Mouse (Mus musculus): Measurements from ENCODE around the gene Ace3. TPM values are rescaled to one million over a fixed set of nuclear protein-coding genes. Genes with fewer than 3 reads are reported as not detected.

Ace3 gene
- polyA plus RNA-seq, 1 experiment from 2014 or later, result not detected

DNA sequence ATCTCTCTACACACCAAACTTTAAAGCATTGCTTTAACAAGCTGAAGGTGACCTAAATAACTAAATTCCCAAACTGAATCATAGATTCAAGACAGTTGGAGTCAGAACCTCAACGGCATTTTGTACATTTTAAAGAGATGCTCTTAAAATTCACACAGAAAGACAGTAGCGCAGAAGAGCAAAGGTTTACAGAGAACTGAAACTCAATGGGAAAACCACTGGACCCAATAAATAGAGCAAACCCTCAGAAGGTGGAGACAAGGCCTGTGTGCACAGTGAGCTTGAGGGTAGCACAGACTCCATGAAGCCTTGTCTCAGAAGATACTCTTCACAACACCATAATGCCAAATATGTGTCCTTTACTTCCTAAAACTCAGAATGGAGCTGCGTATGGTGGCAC, 51.3 kb downstream of the Ace3 start:
- Histone ChIP-seq H3K27ac (ENCODE audit: low read length) (no peak overlapping the region), H3K9me3 (replicated peaks; ENCODE audit: control insufficient read depth, low read length, poor library complexity, severe bottlenecking) (no peaks in the 10 kb centered on the region), H3K27me3 (ENCODE audit: control insufficient read depth, insufficient read depth, low read depth, low read length) (no peaks in the 10 kb centered on the region), H3K4me1 (ENCODE audit: control insufficient read depth, insufficient read depth, low read length) (no peaks in the 10 kb centered on the region), H3K36me3 (ENCODE audit: control insufficient read depth, insufficient read depth, low read length) (peaks cover 14% of the 10 kb centered on the region; the same call in 1 of the 2 replicates), H3K4me2 (ENCODE audit: low read length) (no peak overlapping the region), H3K9ac (ENCODE audit: low read depth, low read length) (no peak overlapping the region), H3K4me3 (ENCODE audit: low read depth, low read length) (no peak overlapping the region)
- ATAC-seq, result no peak
- 91% methylated on average over 3 of the region's 3 CpGs for WGBS

DNA sequence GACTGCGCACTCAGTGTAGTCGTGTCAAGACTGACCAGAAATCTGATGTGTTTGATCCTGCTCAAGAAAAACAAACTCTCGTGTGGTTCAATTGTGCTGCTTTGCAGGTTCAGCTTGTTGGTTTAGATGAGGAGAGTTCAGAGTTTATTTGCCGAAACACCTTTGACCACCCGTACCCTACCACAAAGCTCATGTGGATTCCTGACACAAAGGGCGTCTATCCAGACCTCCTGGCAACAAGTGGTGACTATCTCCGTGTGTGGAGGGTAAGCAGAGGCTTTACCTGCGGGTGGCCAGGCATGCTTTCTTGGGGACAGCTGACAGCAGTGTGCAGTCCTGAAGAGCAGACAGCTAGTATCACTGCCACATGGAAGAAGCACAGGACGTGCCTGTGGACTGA, 52.1 kb downstream of the Ace3 start:
- WGBS, result 87% methylated on average over 9 of the region's 9 CpGs
- Histone ChIP-seq H3K4me2 (ENCODE audit: low read length) (no peak overlapping the region), H3K27me3 (ENCODE audit: control insufficient read depth, insufficient read depth, low read depth, low read length) (no peaks in the 10 kb centered on the region), H3K27ac (ENCODE audit: low read length) (no peak overlapping the region), H3K4me3 (ENCODE audit: low read depth, low read length) (no peak overlapping the region), H3K4me1 (ENCODE audit: control insufficient read depth, insufficient read depth, low read length) (no peaks in the 10 kb centered on the region), H3K9me3 (replicated peaks; ENCODE audit: control insufficient read depth, low read length, poor library complexity, severe bottlenecking) (no peaks in the 10 kb centered on the region), H3K36me3 (ENCODE audit: control insufficient read depth, insufficient read depth, low read length) (peaks cover 22% of the 10 kb centered on the region), H3K9ac (ENCODE audit: low read depth, low read length) (no peak overlapping the region)
- ATAC-seq, result no peak

DNA sequence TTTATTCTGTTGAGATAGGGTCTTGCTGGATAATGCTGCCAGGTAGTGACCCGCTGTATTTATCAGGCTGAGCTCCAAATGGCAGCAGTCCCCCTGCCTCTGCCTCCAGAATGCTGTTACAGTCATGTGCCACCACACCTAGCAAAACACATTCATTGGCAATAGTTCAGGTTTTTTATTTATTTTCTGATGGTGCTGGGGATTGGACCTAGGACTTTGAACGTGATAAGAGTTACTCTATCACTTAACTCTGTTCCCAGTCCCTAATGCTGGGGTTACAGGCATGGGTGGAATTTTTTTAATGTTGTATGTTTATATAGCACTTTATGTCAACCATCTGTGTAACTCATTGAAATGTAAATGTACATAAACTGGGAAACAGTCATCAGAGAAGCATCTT, 59.4 kb downstream of the Ace3 start:
- H3K4me1 ChIP-seq (ENCODE audit: control insufficient read depth, insufficient read depth, low read length), result no peaks in the 10 kb centered on the region
- H3K27ac ChIP-seq (ENCODE audit: low read length), result no peak overlapping the region
- no peaks in the 10 kb centered on the region for H3K27me3 ChIP-seq (ENCODE audit: control insufficient read depth, insufficient read depth, low read depth, low read length)
- H3K4me2 ChIP-seq (ENCODE audit: low read length), result no peak overlapping the region
- H3K36me3 ChIP-seq (ENCODE audit: control insufficient read depth, insufficient read depth, low read length), result peaks cover 66% of the 10 kb centered on the region
- no peak overlapping the region for H3K4me3 ChIP-seq (ENCODE audit: low read depth, low read length)
- ATAC-seq, result no peak
- WGBS, result 92% methylated on average over 2 of the region's 2 CpGs
- H3K9ac ChIP-seq (ENCODE audit: low read depth, low read length), result no peak overlapping the region
- no peaks in the 10 kb centered on the region for H3K9me3 ChIP-seq (replicated peaks; ENCODE audit: control insufficient read depth, low read length, poor library complexity, severe bottlenecking)

DNA sequence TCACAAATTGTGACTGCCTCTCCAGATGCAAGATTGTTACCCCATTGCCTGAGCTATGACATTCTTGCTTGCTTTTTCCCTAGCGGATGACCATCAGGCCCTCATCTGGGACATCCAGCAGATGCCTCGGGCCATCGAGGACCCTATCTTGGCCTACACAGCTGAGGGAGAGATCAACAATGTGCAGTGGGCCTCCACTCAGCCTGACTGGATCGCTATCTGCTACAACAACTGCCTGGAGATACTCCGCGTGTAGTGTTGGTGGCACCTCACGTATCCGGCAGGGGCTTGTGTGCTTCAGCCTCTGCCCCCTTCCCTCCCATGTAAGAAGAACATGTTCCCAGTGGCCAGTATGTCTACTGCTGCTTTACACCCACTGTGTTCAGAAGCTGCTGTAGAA, 60.1 kb downstream of the Ace3 start:
- WGBS, result 96% methylated on average over 8 of the region's 8 CpGs
- H3K9me3 ChIP-seq (replicated peaks; ENCODE audit: control insufficient read depth, low read length, poor library complexity, severe bottlenecking), result no peaks in the 10 kb centered on the region
- H3K36me3 ChIP-seq (ENCODE audit: control insufficient read depth, insufficient read depth, low read length), result peaks cover 63% of the 10 kb centered on the region
- H3K27ac ChIP-seq (ENCODE audit: low read length), result no peak overlapping the region
- no peak for ATAC-seq
- H3K4me3 ChIP-seq (ENCODE audit: low read depth, low read length), result no peak overlapping the region
- no peak overlapping the region for H3K4me2 ChIP-seq (ENCODE audit: low read length)
- no peaks in the 10 kb centered on the region for H3K4me1 ChIP-seq (ENCODE audit: control insufficient read depth, insufficient read depth, low read length)
- H3K9ac ChIP-seq (ENCODE audit: low read depth, low read length), result no peak overlapping the region
- H3K27me3 ChIP-seq (ENCODE audit: control insufficient read depth, insufficient read depth, low read depth, low read length), result no peaks in the 10 kb centered on the region

Other genes starting within 250 kb of the Ace3 start
- 83.7 and 87.0 TPM in 2 replicates for gene Cyb561, start 41.3 kb upstream of the Ace3 start, polyA plus RNA-seq (2015; fragmentation: Nextera tagmentation; extraction: Ambion mirVana)
- gene Ace, start 26.7 kb upstream of the Ace3 start, polyA plus RNA-seq (2015; fragmentation: Nextera tagmentation; extraction: Ambion mirVana), result 7.0 and 8.2 TPM in 2 replicates
- 1.8 and 2.2 TPM in 2 replicates for gene Kcnh6, start 13.4 kb downstream of the Ace3 start, polyA plus RNA-seq (2015; fragmentation: Nextera tagmentation; extraction: Ambion mirVana)
- 174 and 187 TPM in 2 replicates for gene Dcaf7, start 42.2 kb downstream of the Ace3 start, polyA plus RNA-seq (2015; fragmentation: Nextera tagmentation; extraction: Ambion mirVana)
- 7.6 and 8.0 TPM in 2 replicates for gene Taco1, start 71.4 kb downstream of the Ace3 start, polyA plus RNA-seq (2015; fragmentation: Nextera tagmentation; extraction: Ambion mirVana)
- 10.9 and 12.3 TPM in 2 replicates for gene Map3k3, start 89.9 kb downstream of the Ace3 start, polyA plus RNA-seq (2015; fragmentation: Nextera tagmentation; extraction: Ambion mirVana)
- not detected in 2 replicates for gene Gm10840, start 166.2 kb downstream of the Ace3 start, polyA plus RNA-seq (2015; fragmentation: Nextera tagmentation; extraction: Ambion mirVana)
- gene Limd2, start 166.2 kb downstream of the Ace3 start, polyA plus RNA-seq (2015; fragmentation: Nextera tagmentation; extraction: Ambion mirVana), result 143 and 158 TPM in 2 replicates
- gene Strada, start 207.5 kb downstream of the Ace3 start, polyA plus RNA-seq (2015; fragmentation: Nextera tagmentation; extraction: Ambion mirVana), result 25.1 and 28.2 TPM in 2 replicates
- 115 and 131 TPM in 2 replicates for gene Ccdc47, start 221.7 kb downstream of the Ace3 start, polyA plus RNA-seq (2015; fragmentation: Nextera tagmentation; extraction: Ambion mirVana)
- 92.1 and 95.0 TPM in 2 replicates for gene Ddx42, start 222.3 kb downstream of the Ace3 start, polyA plus RNA-seq (2015; fragmentation: Nextera tagmentation; extraction: Ambion mirVana)